Mouse (Mus musculus): ENCODE results near the gene Fbxo11. TPM values are rescaled to one million over a fixed set of nuclear protein-coding genes. Genes with fewer than 3 reads are reported as not detected.

The Fbxo11 gene
- total and polyA plus RNA-seq, 3 experiments: 13.4 to 35.1 (median 31.2) TPM

DNA sequence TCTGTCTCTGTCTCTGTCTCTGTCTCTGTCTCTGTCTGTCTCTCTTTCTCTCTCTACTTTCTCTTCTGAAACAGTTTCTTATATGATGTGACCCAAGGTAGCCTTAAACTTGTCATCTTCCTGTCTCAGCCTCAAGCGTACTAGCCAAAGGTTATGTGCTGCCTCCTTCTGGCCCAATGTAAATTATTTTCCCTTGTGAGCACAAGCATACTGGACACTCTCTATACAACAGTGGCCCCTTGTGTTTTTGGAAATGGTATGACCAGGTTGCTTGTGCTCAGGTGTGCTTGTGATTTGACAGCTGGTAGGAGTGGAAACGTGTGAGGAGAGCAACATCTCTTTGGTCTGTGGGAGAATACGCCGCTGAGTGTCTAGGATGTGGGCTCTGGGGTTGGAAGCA lies 42.6 kb upstream of the Fbxo11 start:
- WGBS: 88% methylated on average over 4 of the region's 4 CpGs
- H3K4me3 ChIP-seq: no peak overlapping the region
- H3K36me3 ChIP-seq (ENCODE audit: control insufficient read depth, insufficient read depth, low read length): no peaks in the 10 kb centered on the region
- no peak overlapping the region for H3K27ac ChIP-seq
- TF ChIP-seq CTCF (IDR thresholded peaks at IDR 0.05) (peak; percentile 45), EP300 (IDR thresholded peaks at IDR 0.05; ENCODE audit: insufficient read depth, low read depth, low read length) (no peak), POLR2A (IDR thresholded peaks at IDR 0.05; ENCODE audit: insufficient read depth, low read depth, low read length) (no peak)
- no peaks in the 10 kb centered on the region for H3K4me1 ChIP-seq (ENCODE audit: control insufficient read depth, insufficient read depth, low read length)
- H3K9ac ChIP-seq (ENCODE audit: low read depth, low read length): no peak overlapping the region
- H3K79me2 ChIP-seq (replicated peaks; ENCODE audit: control insufficient read depth, insufficient read depth, low read length): no peaks in the 10 kb centered on the region
- intact Hi-C loops (cut with DNase I): loop anchor here (5.0 kb wide), 1 partner anchor 80 kb away; no protein-coding TSS in a partner anchor
- DNase-seq: no peak
- no peaks in the 10 kb centered on the region for H3K27me3 ChIP-seq (ENCODE audit: control insufficient read depth, insufficient read depth, low read length)

DNA sequence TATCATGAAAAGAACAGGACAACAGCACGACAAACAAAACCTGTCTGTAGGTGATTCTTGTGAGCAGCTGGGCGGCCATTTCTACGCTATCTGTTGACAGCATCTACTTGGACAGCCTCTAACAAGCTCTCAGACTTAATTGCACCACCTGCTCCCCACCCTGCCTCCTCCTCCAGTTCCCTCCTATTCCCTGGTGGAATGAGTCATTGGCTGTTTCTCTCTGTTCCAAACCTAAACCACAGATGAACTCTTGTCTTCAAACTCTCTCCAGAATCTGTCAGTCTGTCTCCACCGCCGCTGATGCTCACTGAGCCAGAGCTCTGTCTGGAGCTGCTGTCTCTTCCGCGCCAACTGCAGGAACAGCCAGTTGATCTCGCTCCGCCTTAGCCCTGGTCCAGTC lies 41.3 kb upstream of the Fbxo11 start:
- Histone ChIP-seq H3K9ac (ENCODE audit: low read depth, low read length) (no peak overlapping the region), H3K27ac (no peak overlapping the region), H3K36me3 (ENCODE audit: control insufficient read depth, insufficient read depth, low read length) (no peaks in the 10 kb centered on the region), H3K4me1 (ENCODE audit: control insufficient read depth, insufficient read depth, low read length) (no peaks in the 10 kb centered on the region), H3K27me3 (ENCODE audit: control insufficient read depth, insufficient read depth, low read length) (no peaks in the 10 kb centered on the region), H3K4me3 (no peak overlapping the region), H3K79me2 (replicated peaks; ENCODE audit: control insufficient read depth, insufficient read depth, low read length) (no peaks in the 10 kb centered on the region)
- no peak for TF ChIP-seq CTCF (IDR thresholded peaks at IDR 0.05)
- no peak for TF ChIP-seq EP300 (IDR thresholded peaks at IDR 0.05; ENCODE audit: insufficient read depth, low read depth, low read length)
- TF ChIP-seq POLR2A (IDR thresholded peaks at IDR 0.05; ENCODE audit: insufficient read depth, low read depth, low read length): no peak
- WGBS: 74% methylated on average over 9 of the region's 9 CpGs
- peak in 1 of 2 experiments; percentile 25 for DNase-seq
- intact Hi-C loops (cut with DNase I): loop anchor here (5.0 kb wide), 1 partner anchor 79 kb away; no protein-coding TSS in a partner anchor

DNA sequence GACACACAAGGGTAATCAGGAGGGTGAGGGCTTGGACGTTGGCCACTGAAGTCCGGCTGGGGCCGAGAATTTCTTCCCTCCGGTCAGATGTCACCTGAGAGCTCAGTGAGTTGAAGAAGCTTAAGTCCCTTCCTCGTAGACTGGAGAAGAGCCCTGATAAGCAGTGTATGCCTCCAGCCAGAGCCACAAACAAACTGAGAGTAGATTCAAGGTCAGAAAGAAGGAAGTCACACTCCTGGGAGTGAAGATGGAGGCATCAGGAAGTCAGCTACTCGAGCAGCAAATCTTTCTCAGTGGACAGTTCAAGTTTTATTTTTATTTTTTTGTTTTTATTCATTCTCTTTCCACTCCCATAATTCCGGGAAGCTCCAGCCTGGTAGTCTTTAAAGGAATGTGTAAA lies 37.5 kb upstream of the Fbxo11 start:
- H3K4me1 ChIP-seq (ENCODE audit: control insufficient read depth, insufficient read depth, low read length): no peaks in the 10 kb centered on the region
- WGBS: 50% methylated on average over 7 of the region's 7 CpGs

DNA sequence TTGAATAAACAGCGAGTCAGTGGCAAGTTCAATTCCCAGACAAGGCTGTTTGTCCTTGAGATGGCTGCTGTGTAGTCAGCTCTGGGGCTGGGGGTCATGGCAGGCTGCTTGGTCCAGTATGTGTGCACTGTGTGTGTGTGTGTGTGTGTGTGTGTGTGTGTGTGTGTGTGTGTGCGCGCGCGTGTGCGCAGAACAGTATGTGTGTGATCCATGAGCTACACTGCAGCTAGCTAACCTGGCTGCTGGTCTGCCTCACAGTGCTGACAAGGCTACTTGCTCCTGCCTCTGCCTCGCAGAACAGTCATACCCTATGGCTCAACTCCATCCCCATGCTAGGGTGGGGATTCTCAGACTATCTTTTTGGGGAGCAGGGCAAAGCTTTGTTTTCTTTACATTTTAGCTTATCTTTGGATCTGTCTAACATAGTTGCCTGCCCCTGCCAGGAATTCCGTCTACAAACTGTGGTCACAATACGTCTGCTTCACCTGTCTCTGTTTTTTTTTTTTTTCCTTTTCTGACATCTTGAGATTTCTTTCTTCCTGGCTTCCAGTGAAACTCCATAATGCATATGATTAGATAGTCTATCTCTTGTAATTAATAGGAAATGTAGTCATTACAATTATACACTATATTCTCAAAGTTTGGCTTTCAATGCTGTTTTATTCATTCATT lies 33.2 kb upstream of the Fbxo11 start:
- Histone ChIP-seq H3K36me3 (ENCODE audit: control insufficient read depth, insufficient read depth, low read length) (no peaks in the 10 kb centered on the region), H3K79me2 (replicated peaks; ENCODE audit: control insufficient read depth, insufficient read depth, low read length) (no peaks in the 10 kb centered on the region), H3K27me3 (ENCODE audit: control insufficient read depth, insufficient read depth, low read length) (no peaks in the 10 kb centered on the region), H3K4me1 (ENCODE audit: control insufficient read depth, insufficient read depth, low read length) (no peaks in the 10 kb centered on the region), H3K4me3 (no peak overlapping the region), H3K27ac (no peak overlapping the region), H3K9ac (ENCODE audit: low read depth, low read length) (no peak overlapping the region)
- no peak for DNase-seq
- TF ChIP-seq CTCF (IDR thresholded peaks at IDR 0.05) (no peak), POLR2A (IDR thresholded peaks at IDR 0.05; ENCODE audit: insufficient read depth, low read depth, low read length) (no peak), EP300 (IDR thresholded peaks at IDR 0.05; ENCODE audit: insufficient read depth, low read depth, low read length) (no peak)
- intact Hi-C loops (cut with DNase I): loop anchor here (10.0 kb wide), 1 partner anchor 126 kb away; no protein-coding TSS in a partner anchor
- WGBS: 79% methylated on average over 9 of the region's 9 CpGs

More for the DNA sequence above, 37.5 kb upstream of the Fbxo11 start:
- Histone ChIP-seq H3K79me2 (replicated peaks; ENCODE audit: control insufficient read depth, insufficient read depth, low read length) (no peaks in the 10 kb centered on the region), H3K4me3 (no peak overlapping the region), H3K27me3 (ENCODE audit: control insufficient read depth, insufficient read depth, low read length) (no peaks in the 10 kb centered on the region), H3K27ac (no peak overlapping the region), H3K36me3 (ENCODE audit: control insufficient read depth, insufficient read depth, low read length) (no peaks in the 10 kb centered on the region), H3K9ac (ENCODE audit: low read depth, low read length) (no peak overlapping the region)
- no peak for DNase-seq
- TF ChIP-seq CTCF (IDR thresholded peaks at IDR 0.05) (no peak), POLR2A (IDR thresholded peaks at IDR 0.05; ENCODE audit: insufficient read depth, low read depth, low read length) (no peak), EP300 (IDR thresholded peaks at IDR 0.05; ENCODE audit: insufficient read depth, low read depth, low read length) (no peak)
- intact Hi-C loops (cut with DNase I): no loop called here

DNA sequence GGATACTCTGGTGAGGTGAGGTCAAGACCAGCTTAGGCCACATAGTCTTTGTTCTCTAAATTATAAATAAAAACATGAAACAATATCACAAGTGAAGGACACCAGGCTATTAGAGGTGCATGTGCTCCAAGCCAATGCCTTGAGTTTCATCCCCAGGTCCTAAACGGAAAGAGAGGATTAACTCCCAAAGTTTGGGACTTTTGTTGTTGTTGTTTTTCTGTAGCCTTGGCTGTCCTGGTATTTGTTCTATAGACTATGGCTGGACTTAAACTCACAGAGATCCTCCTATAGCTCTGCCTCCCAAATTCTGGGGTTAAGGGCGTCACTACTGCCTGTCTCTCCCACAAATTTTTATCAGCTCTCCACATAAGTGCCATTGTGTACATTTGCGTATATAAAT lies 32.5 kb upstream of the Fbxo11 start:
- TF ChIP-seq CTCF (IDR thresholded peaks at IDR 0.05): no peak
- no peak for TF ChIP-seq EP300 (IDR thresholded peaks at IDR 0.05; ENCODE audit: insufficient read depth, low read depth, low read length)
- TF ChIP-seq POLR2A (IDR thresholded peaks at IDR 0.05; ENCODE audit: insufficient read depth, low read depth, low read length): no peak
- H3K79me2 ChIP-seq (replicated peaks; ENCODE audit: control insufficient read depth, insufficient read depth, low read length): no peaks in the 10 kb centered on the region
- no peak overlapping the region for H3K27ac ChIP-seq
- DNase-seq: no peak
- no peak overlapping the region for H3K9ac ChIP-seq (ENCODE audit: low read depth, low read length)
- 89% methylated on average over 3 of the region's 3 CpGs for WGBS
- H3K36me3 ChIP-seq (ENCODE audit: control insufficient read depth, insufficient read depth, low read length): no peaks in the 10 kb centered on the region
- intact Hi-C loops (cut with DNase I): loop anchor here (10.0 kb wide), 1 partner anchor 127 kb away; no protein-coding TSS in a partner anchor
- H3K4me1 ChIP-seq (ENCODE audit: control insufficient read depth, insufficient read depth, low read length): no peaks in the 10 kb centered on the region
- H3K27me3 ChIP-seq (ENCODE audit: control insufficient read depth, insufficient read depth, low read length): no peaks in the 10 kb centered on the region
- no peak overlapping the region for H3K4me3 ChIP-seq

DNA sequence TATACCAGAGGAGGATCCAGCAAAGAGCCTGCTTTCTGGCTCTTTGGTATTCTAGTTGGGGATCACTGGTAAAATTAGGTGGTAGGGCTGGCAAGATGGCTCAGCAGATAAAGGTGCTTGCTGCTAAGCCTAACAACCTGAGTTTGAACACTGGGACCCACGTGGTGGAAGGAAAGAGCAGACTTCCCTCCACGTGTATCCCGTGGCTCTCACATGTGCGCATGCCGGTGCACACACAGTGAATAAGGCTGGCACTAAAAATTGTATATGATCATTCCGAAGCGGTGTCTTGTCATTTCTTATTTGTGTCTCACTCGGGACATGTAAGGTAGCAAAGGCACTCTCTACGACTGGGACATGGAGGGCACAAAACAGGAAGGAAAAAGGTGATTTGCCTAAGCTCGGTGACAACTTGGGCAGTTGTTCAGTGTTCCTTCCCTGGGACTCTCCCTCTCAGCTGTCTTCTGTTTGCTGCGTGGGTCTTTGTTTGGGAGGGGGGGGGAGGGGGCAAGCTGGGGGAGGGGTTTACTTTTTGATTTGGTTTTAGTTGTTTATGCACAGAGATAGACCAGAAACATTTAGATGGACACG lies 31.8 kb upstream of the Fbxo11 start:
- DNase-seq: no peak
- WGBS: 74% methylated on average over 12 of the region's 12 CpGs
- Histone ChIP-seq H3K4me3 (no peak overlapping the region), H3K79me2 (replicated peaks; ENCODE audit: control insufficient read depth, insufficient read depth, low read length) (no peaks in the 10 kb centered on the region), H3K9ac (ENCODE audit: low read depth, low read length) (no peak overlapping the region), H3K27me3 (ENCODE audit: control insufficient read depth, insufficient read depth, low read length) (no peaks in the 10 kb centered on the region), H3K27ac (no peak overlapping the region), H3K4me1 (ENCODE audit: control insufficient read depth, insufficient read depth, low read length) (no peaks in the 10 kb centered on the region), H3K36me3 (ENCODE audit: control insufficient read depth, insufficient read depth, low read length) (no peaks in the 10 kb centered on the region)
- intact Hi-C loops (cut with DNase I): loop anchor here (10.0 kb wide), 1 partner anchor 128 kb away; no protein-coding TSS in a partner anchor
- TF ChIP-seq EP300 (IDR thresholded peaks at IDR 0.05; ENCODE audit: insufficient read depth, low read depth, low read length) (no peak), CTCF (IDR thresholded peaks at IDR 0.05) (no peak), POLR2A (IDR thresholded peaks at IDR 0.05; ENCODE audit: insufficient read depth, low read depth, low read length) (no peak)
